Mouse (Mus musculus) embryonic facial prominence, embryonic 14.5 days (tissue): ENCODE results near the gene Frmd4a. TPM values are rescaled to one million over a fixed set of nuclear protein-coding genes. Genes with fewer than 3 reads are reported as not detected.

Source experiments
- ATAC-seq: fragments of 200-750 bp; cut with Nextera tagmentation; 2 replicates; pipeline ENCODE4 v1.8.0; 2017; ENCODE audit warnings: low read depth, moderate number of reproducible peaks, moderate TSS enrichment
- DNase-seq: peaks from one replicate; pipeline ENCODE4 v3.0.0-alpha.2; 2015; ENCODE audit warnings: low spot score
- H3K27ac ChIP-seq: fragments of 300-500 bp; sonication (generic); replicated peaks from 2 replicates; pipeline ENCODE4 v1.5.1; 2014; ENCODE audit warnings: low read depth, mild to moderate bottlenecking, low read length, moderate library complexity
- H3K27me3 ChIP-seq: fragments of 300-500 bp; sonication (generic); replicated peaks from 2 replicates; pipeline ENCODE4 v1.6.1; 2014; ENCODE audit warnings: low read length; ENCODE audit not compliant: control insufficient read depth, insufficient read depth
- H3K36me3 ChIP-seq: fragments of 300-500 bp; sonication (generic); 2 replicates; pipeline ENCODE4 v1.6.1; 2014; ENCODE audit warnings: low read length, mixed read lengths; ENCODE audit not compliant: control insufficient read depth, insufficient read depth
- H3K4me1 ChIP-seq: fragments of 300-500 bp; sonication (generic); 2 replicates; pipeline ENCODE4 v1.6.1; 2014; ENCODE audit warnings: antibody characterized with exemption, low read length; ENCODE audit not compliant: control insufficient read depth, insufficient read depth
- H3K4me2 ChIP-seq: fragments of 300-500 bp; sonication (generic); 2 replicates; pipeline ENCODE4 v1.6.1; 2014; ENCODE audit warnings: low read depth, mild to moderate bottlenecking, low read length, moderate library complexity, mixed read lengths
- H3K4me3 ChIP-seq: fragments of 300-500 bp; sonication (generic); 2 replicates; pipeline ENCODE4 v1.5.1; 2014; ENCODE audit warnings: low read depth, mild to moderate bottlenecking, low read length
- H3K9ac ChIP-seq: fragments of 300-500 bp; sonication (generic); 2 replicates; pipeline ENCODE4 v1.6.1; 2014; ENCODE audit warnings: low read depth, mild to moderate bottlenecking, low read length, moderate library complexity, mixed read lengths
- H3K9me3 ChIP-seq: fragments of 300-500 bp; sonication (generic); 2 replicates; pipeline ENCODE4 v1.6.1; 2016; ENCODE audit warnings: low read length; ENCODE audit not compliant: control insufficient read depth
- WGBS: fragments of 180-500 bp; shearing (Covaris S2); extraction: QIAGEN DNeasy Blood & Tissue Kit; methylation state at CpG from one replicate; pipeline ENCODE4 v1.1.7; 2014; 5-methylcytosine and 5-hydroxymethylcytosine counted together
- polyA plus RNA-seq: library from polyadenylated mRNA; unstranded; fragments of >200 nt; fragmentation: Nextera tagmentation; extraction: Ambion mirVana; gene quantifications from 2 replicates; pipeline ENCODE4 v1.2.1, GENCODE M21; 2014

The Frmd4a gene
- polyA plus RNA-seq, 1 experiment from 2014 or later = 27.2 TPM

GRCm38 (mm10) chr2:4153131-4153631, 135.7 kb downstream of the Frmd4a start:
- peak; percentile 86 for DNase-seq
- no peaks in the 10 kb centered on the region for H3K27me3 ChIP-seq
- peak overlapping the region; percentile 66 for H3K9ac ChIP-seq
- under 1% methylated on average over 16 of the region's 16 CpGs for whole genome bisulfite sequencing
- no peaks in the 10 kb centered on the region for H3K36me3 ChIP-seq
- peak overlapping the region; percentile 72 for H3K4me2 ChIP-seq
- peak overlapping the region; percentile 74 for H3K27ac ChIP-seq
- H3K4me1 ChIP-seq = peaks cover 11% of the 10 kb centered on the region; the same call in 1 of the 2 replicates
- peak overlapping the region; percentile 51 for H3K4me3 ChIP-seq
- H3K9me3 ChIP-seq = no peaks in the 10 kb centered on the region
- ATAC-seq = peak; percentile 35; the same call in 1 of the 2 replicates

DNA sequence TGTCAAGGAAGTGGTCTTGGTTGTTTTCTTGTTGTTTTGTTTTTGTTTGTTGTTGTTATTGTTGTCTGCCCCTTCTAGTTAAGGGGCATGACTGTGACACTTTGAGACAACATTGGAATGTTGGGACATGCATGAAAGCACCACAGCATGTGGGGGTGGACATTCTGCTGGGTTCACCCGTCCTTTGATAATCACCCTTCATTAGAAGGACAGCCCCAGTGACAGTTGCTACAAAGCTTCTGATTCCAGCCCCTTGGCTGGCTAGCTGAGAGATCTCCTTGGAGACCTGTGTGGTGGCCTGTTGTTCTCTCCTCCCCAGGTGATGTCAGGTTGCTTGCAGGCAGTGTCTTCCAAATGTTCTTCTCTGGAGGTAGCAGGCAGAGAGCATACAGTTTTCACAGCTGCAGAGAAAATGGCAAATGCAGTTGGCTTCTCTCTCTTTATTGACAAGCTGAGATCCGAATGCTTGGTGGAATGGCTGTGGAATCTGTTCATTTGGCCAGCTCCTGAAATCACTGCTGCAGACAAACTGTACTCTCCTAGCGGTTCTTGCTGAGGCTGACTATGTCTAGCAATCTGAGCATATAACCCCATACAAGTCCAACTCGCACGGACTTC, 136.6 kb downstream of the Frmd4a start:
- H3K4me1 ChIP-seq = peaks cover 11% of the 10 kb centered on the region; the same call in 1 of the 2 replicates
- H3K4me2 ChIP-seq = peak overlapping the region; percentile 72
- no peak overlapping the region for H3K27ac ChIP-seq
- WGBS = 59% methylated on average over 5 of the region's 5 CpGs
- peak overlapping the region; percentile 51 for H3K4me3 ChIP-seq
- H3K27me3 ChIP-seq = no peaks in the 10 kb centered on the region
- H3K36me3 ChIP-seq = no peaks in the 10 kb centered on the region
- 0 out of 2 replicates have a peak overlapping the region, but pooled peaks have one; percentile 15 for H3K9ac ChIP-seq
- no peaks in the 10 kb centered on the region for H3K9me3 ChIP-seq
- ATAC-seq (no peak; the same call in 1 of the 2 replicates), DNase-seq (peak; percentile 24)

DNA sequence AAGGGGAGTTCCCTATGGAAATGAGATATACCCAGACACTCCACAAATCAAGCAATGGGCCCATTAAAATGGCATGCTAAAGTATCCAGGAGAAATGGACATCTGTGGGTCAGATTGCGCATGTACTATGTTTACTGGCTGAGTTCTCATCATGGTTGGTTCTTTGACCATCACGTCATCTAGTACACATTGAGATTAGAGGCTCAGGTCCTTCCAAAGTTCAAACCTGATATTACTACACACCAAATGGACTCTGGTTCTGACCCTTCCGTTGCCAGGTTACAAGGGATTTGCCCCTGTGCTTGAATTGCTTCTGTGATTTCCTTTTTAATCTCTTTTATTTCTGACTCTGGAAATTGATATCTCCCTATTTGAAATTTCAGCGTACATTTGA, 137.1 kb downstream of the Frmd4a start:
- Histone ChIP-seq H3K27ac (no peak overlapping the region), H3K9me3 (no peaks in the 10 kb centered on the region), H3K36me3 (no peaks in the 10 kb centered on the region), H3K4me3 (no peak overlapping the region), H3K4me1 (peaks cover 11% of the 10 kb centered on the region; the same call in 1 of the 2 replicates), H3K4me2 (peak overlapping the region; percentile 72), H3K9ac (no peak overlapping the region), H3K27me3 (no peaks in the 10 kb centered on the region)
- ATAC-seq = no peak
- DNase-seq = no peak
- WGBS = 82% methylated on average over 4 of the region's 4 CpGs

GRCm38 (mm10) chr2:4155406-4155805, 137.9 kb downstream of the Frmd4a start:
- Histone ChIP-seq H3K4me1 (peaks cover 11% of the 10 kb centered on the region; the same call in 1 of the 2 replicates), H3K36me3 (no peaks in the 10 kb centered on the region), H3K9ac (no peak overlapping the region), H3K27ac (no peak overlapping the region), H3K4me3 (no peak overlapping the region), H3K9me3 (no peaks in the 10 kb centered on the region), H3K27me3 (no peaks in the 10 kb centered on the region), H3K4me2 (no peak overlapping the region)
- DNase-seq = no peak
- no peak for ATAC-seq

- no peak for ATAC-seq
- peak; percentile 53 for DNase-seq
Observed at GRCm38 (mm10) chr2:4156511-4156910, 139.0 kb downstream of the Frmd4a start.

DNA sequence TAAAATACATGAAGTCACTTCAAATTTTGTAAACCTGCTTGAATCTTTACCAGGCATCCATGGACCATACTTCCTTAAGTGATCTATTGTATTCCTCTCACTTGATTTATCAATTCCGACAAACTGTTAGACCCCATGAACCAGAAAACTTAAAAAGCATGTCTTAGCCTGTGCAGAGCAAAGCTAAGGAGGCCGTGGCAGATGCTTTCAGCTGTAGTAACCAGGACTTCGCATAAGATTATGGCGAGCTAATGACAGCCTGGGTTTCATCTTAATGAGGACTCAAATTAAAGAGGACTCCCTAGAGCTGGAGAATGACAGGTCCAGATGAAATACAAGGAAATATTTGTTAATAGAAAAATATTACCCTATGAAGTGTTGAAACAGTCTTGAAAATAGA, 139.9 kb downstream of the Frmd4a start:
- no peaks in the 10 kb centered on the region for H3K27me3 ChIP-seq
- H3K9me3 ChIP-seq = no peaks in the 10 kb centered on the region
- peaks cover 11% of the 10 kb centered on the region; the same call in 1 of the 2 replicates for H3K4me1 ChIP-seq
- H3K4me3 ChIP-seq = no peak overlapping the region
- H3K27ac ChIP-seq = no peak overlapping the region
- no peak overlapping the region for H3K4me2 ChIP-seq
- DNase-seq = peak; percentile 49
- ATAC-seq = no peak
- H3K9ac ChIP-seq = no peak overlapping the region
- WGBS = 65% methylated on average over 4 of the region's 4 CpGs
- H3K36me3 ChIP-seq = no peaks in the 10 kb centered on the region

More at GRCm38 (mm10) chr2:4156511-4156910, 139.0 kb downstream of the Frmd4a start:
- no peak overlapping the region for H3K4me3 ChIP-seq
- H3K27ac ChIP-seq = no peak overlapping the region
- H3K36me3 ChIP-seq = no peaks in the 10 kb centered on the region
- no peaks in the 10 kb centered on the region for H3K27me3 ChIP-seq
- H3K9me3 ChIP-seq = no peaks in the 10 kb centered on the region
- H3K4me1 ChIP-seq = peaks cover 11% of the 10 kb centered on the region; the same call in 1 of the 2 replicates
- no peak overlapping the region for H3K9ac ChIP-seq
- no peak overlapping the region for H3K4me2 ChIP-seq

GRCm38 (mm10) chr2:4159574-4160203, 142.2 kb downstream of the Frmd4a start:
- no peak for DNase-seq
- no peak overlapping the region for H3K4me3 ChIP-seq
- peaks cover 6% of the 10 kb centered on the region; the same call in 1 of the 2 replicates for H3K4me1 ChIP-seq
- no peak for ATAC-seq
- H3K9me3 ChIP-seq = no peaks in the 10 kb centered on the region
- no peaks in the 10 kb centered on the region for H3K27me3 ChIP-seq
- H3K27ac ChIP-seq = no peak overlapping the region
- H3K9ac ChIP-seq = no peak overlapping the region
- no peaks in the 10 kb centered on the region for H3K36me3 ChIP-seq
- no peak overlapping the region for H3K4me2 ChIP-seq
- whole genome bisulfite sequencing = 78% methylated on average over 15 of the region's 15 CpGs

DNA sequence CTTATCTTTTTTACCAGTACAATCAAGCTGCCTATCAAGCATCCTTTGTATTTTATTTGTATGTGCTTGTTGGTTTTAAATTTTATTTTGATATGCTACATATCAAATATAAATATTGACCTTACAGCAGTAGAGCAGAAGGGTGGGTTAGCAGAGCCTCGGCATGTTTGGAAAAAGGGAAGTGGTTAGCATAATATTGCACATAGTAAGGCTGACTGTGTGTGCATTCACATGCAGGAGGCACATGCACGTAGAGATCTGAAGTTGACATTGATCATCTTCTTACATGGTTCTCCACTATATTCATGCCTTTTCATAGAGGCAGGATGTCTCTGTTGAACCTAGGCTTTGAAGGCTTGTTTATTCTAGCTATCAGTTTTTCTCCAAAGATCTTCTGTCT, 148.7 kb downstream of the Frmd4a start:
- DNase-seq (no peak), ATAC-seq (no peak)
- H3K36me3 ChIP-seq = no peaks in the 10 kb centered on the region
- 89% methylated on average over 2 of the region's 2 CpGs for WGBS
- no peak overlapping the region for H3K9ac ChIP-seq
- H3K9me3 ChIP-seq = no peaks in the 10 kb centered on the region
- no peaks in the 10 kb centered on the region for H3K4me1 ChIP-seq
- H3K4me2 ChIP-seq = no peak overlapping the region
- H3K4me3 ChIP-seq = no peak overlapping the region
- H3K27ac ChIP-seq = no peak overlapping the region
- H3K27me3 ChIP-seq = no peaks in the 10 kb centered on the region
